Mouse (Mus musculus): ENCODE measurements at regions not wholly inside any gene's neighbourhood (a gene's known extent, or its start where the extent isn't known, plus 50 kb on each side); places are given as distances from the start of the nearest gene placed in this dataset.

GRCm38 (mm10) chr15:63689788-63690575 lies 155.0 kb downstream of the Gsdmc2 start:
- no peaks in the 10 kb centered on the region for H3K4me1 ChIP-seq (ENCODE audit: control insufficient read depth, insufficient read depth, insufficient read length)
- no peak overlapping the region for H3K27ac ChIP-seq (ENCODE audit: insufficient read depth, low read length)
- H3K27me3 ChIP-seq (ENCODE audit: control insufficient read depth, insufficient read depth, low read length): no peaks in the 10 kb centered on the region
- TF ChIP-seq POLR2A (IDR thresholded peaks at IDR 0.05; ENCODE audit: low read depth, low read length) (no peak), CTCF (IDR thresholded peaks at IDR 0.05; ENCODE audit: extremely low read depth, insufficient read depth, insufficient read length, insufficient replicate concordance) (no peak)
- no peaks in the 10 kb centered on the region for H3K36me3 ChIP-seq (ENCODE audit: control insufficient read depth, insufficient read depth, low read length)
- 87% methylated on average over 5 of the region's 5 CpGs for WGBS
- H3K4me3 ChIP-seq (ENCODE audit: extremely low read depth, insufficient read depth, insufficient read length): no peak overlapping the region
- DNase-seq (ENCODE audit: low read depth in 1 of 2, low spot score in 2 of 2): no peak

- Histone ChIP-seq H3K27me3 (ENCODE audit: control insufficient read depth, insufficient read depth, low read length) (no peaks in the 10 kb centered on the region), H3K27ac (ENCODE audit: insufficient read depth, low read length) (no peak overlapping the region), H3K36me3 (ENCODE audit: control insufficient read depth, insufficient read depth, low read length) (no peaks in the 10 kb centered on the region), H3K4me3 (ENCODE audit: extremely low read depth, insufficient read depth, insufficient read length) (no peak overlapping the region), H3K4me1 (ENCODE audit: control insufficient read depth, insufficient read depth, insufficient read length) (no peaks in the 10 kb centered on the region)
- DNase-seq (ENCODE audit: low read depth in 1 of 2, low spot score in 2 of 2): no peak
- no peak for TF ChIP-seq POLR2A (IDR thresholded peaks at IDR 0.05; ENCODE audit: low read depth, low read length)
- TF ChIP-seq CTCF (IDR thresholded peaks at IDR 0.05; ENCODE audit: extremely low read depth, insufficient read depth, insufficient read length, insufficient replicate concordance): no peak
- 88% methylated on average over 1 of the region's 1 CpGs for WGBS
Measured at GRCm38 (mm10) chr15:63687852-63688251, 157.1 kb downstream of the Gsdmc2 start.

GRCm38 (mm10) chr15:63686954-63687562 lies 157.9 kb downstream of the Gsdmc2 start:
- Histone ChIP-seq H3K4me3 (ENCODE audit: extremely low read depth, insufficient read depth, insufficient read length) (no peak overlapping the region), H3K4me1 (ENCODE audit: control insufficient read depth, insufficient read depth, insufficient read length) (no peaks in the 10 kb centered on the region), H3K27ac (ENCODE audit: insufficient read depth, low read length) (no peak overlapping the region), H3K36me3 (ENCODE audit: control insufficient read depth, insufficient read depth, low read length) (no peaks in the 10 kb centered on the region), H3K27me3 (ENCODE audit: control insufficient read depth, insufficient read depth, low read length) (no peaks in the 10 kb centered on the region)
- WGBS: 93% methylated on average over 3 of the region's 3 CpGs
- DNase-seq (ENCODE audit: low read depth in 1 of 2, low spot score in 2 of 2): no peak
- TF ChIP-seq POLR2A (IDR thresholded peaks at IDR 0.05; ENCODE audit: low read depth, low read length) (no peak), CTCF (IDR thresholded peaks at IDR 0.05; ENCODE audit: extremely low read depth, insufficient read depth, insufficient read length, insufficient replicate concordance) (no peak)

- H3K4me1 ChIP-seq (ENCODE audit: control insufficient read depth, insufficient read depth, insufficient read length): no peaks in the 10 kb centered on the region
- no peak overlapping the region for H3K27ac ChIP-seq (ENCODE audit: insufficient read depth, low read length)
- H3K36me3 ChIP-seq (ENCODE audit: control insufficient read depth, insufficient read depth, low read length): no peaks in the 10 kb centered on the region
- no peak overlapping the region for H3K4me3 ChIP-seq (ENCODE audit: extremely low read depth, insufficient read depth, insufficient read length)
- H3K27me3 ChIP-seq (ENCODE audit: control insufficient read depth, insufficient read depth, low read length): no peaks in the 10 kb centered on the region
- no peak for TF ChIP-seq CTCF (IDR thresholded peaks at IDR 0.05; ENCODE audit: extremely low read depth, insufficient read depth, insufficient read length, insufficient replicate concordance)
- no peak for TF ChIP-seq POLR2A (IDR thresholded peaks at IDR 0.05; ENCODE audit: low read depth, low read length)
- 76% methylated on average over 3 of the region's 3 CpGs for WGBS
- no peak for DNase-seq (ENCODE audit: low read depth in 1 of 2, low spot score in 2 of 2)
Measured at GRCm38 (mm10) chr15:63679984-63680925, 164.7 kb downstream of the Gsdmc2 start.

- Histone ChIP-seq H3K4me3 (ENCODE audit: extremely low read depth, insufficient read depth, insufficient read length) (no peak overlapping the region), H3K27me3 (ENCODE audit: control insufficient read depth, insufficient read depth, low read length) (no peaks in the 10 kb centered on the region), H3K36me3 (ENCODE audit: control insufficient read depth, insufficient read depth, low read length) (no peaks in the 10 kb centered on the region), H3K4me1 (ENCODE audit: control insufficient read depth, insufficient read depth, insufficient read length) (no peaks in the 10 kb centered on the region), H3K27ac (ENCODE audit: insufficient read depth, low read length) (no peak overlapping the region)
- DNase-seq (ENCODE audit: low read depth in 1 of 2, low spot score in 2 of 2): no peak
- 14% methylated on average over 5 of the region's 5 CpGs for WGBS
- TF ChIP-seq CTCF (IDR thresholded peaks at IDR 0.05; ENCODE audit: extremely low read depth, insufficient read depth, insufficient read length, insufficient replicate concordance): no peak
- TF ChIP-seq POLR2A (IDR thresholded peaks at IDR 0.05; ENCODE audit: low read depth, low read length): no peak
Measured at GRCm38 (mm10) chr15:63678921-63679320, 166.1 kb downstream of the Gsdmc2 start.

- no peak overlapping the region for H3K4me3 ChIP-seq (ENCODE audit: extremely low read depth, insufficient read depth, insufficient read length)
- no peaks in the 10 kb centered on the region for H3K4me1 ChIP-seq (ENCODE audit: control insufficient read depth, insufficient read depth, insufficient read length)
- no peak for DNase-seq (ENCODE audit: low read depth in 1 of 2, low spot score in 2 of 2)
- no peak overlapping the region for H3K27ac ChIP-seq (ENCODE audit: insufficient read depth, low read length)
- WGBS: 96% methylated on average over 10 of the region's 10 CpGs
- no peaks in the 10 kb centered on the region for H3K27me3 ChIP-seq (ENCODE audit: control insufficient read depth, insufficient read depth, low read length)
- H3K36me3 ChIP-seq (ENCODE audit: control insufficient read depth, insufficient read depth, low read length): no peaks in the 10 kb centered on the region
- TF ChIP-seq CTCF (IDR thresholded peaks at IDR 0.05; ENCODE audit: extremely low read depth, insufficient read depth, insufficient read length, insufficient replicate concordance) (no peak), POLR2A (IDR thresholded peaks at IDR 0.05; ENCODE audit: low read depth, low read length) (no peak)
Measured at GRCm38 (mm10) chr15:63675491-63676036, 169.4 kb downstream of the Gsdmc2 start.

Data from spleen, adult 2 months (tissue).